Mouse (Mus musculus) left cerebral cortex, postnatal 14 days (tissue): ENCODE measurements around the gene Terb2. TPM values are rescaled to one million over a fixed set of nuclear protein-coding genes. Genes with fewer than 3 reads are reported as not detected.

Experiments used
- total RNA-seq, 2 experiments: library from RNA; stranded (reverse); gene quantifications; 2 replicates each; pipeline ENCODE4 v1.2.3; 2021

Terb2 gene
- total RNA-seq, 2 experiments from 2014 or later = not detected

Other genes with a start within 250 kb of the Terb2 start
- 10 to 100 TPM; 29.3 to 36.2 TPM for gene Ctdspl2, start 230.3 kb upstream of the Terb2 start, total RNA-seq
- gene Mageb3, start 230.2 kb upstream of the Terb2 start, total RNA-seq = under 1 TPM; 0.21 to 0.33 TPM
- gene Eif3j1, start 157.7 kb upstream of the Terb2 start, total RNA-seq = 10 to 100 TPM; 19.8 to 22.6 TPM
- gene Spg11, start 67.9 kb upstream of the Terb2 start, total RNA-seq = 10 to 100 TPM; 16.9 to 19.7 TPM
- 10 to 100 TPM; 80.6 to 91.8 TPM for gene B2m, start 38.6 kb upstream of the Terb2 start, total RNA-seq
- gene Trim69, start 25.6 kb upstream of the Terb2 start, total RNA-seq = not detected
- under 1 TPM in 1 of 2 experiments, not detected in 1; 0.13 TPM for gene Patl2, start 83 bp upstream of the Terb2 start, total RNA-seq
- gene Sord, start 48.5 kb downstream of the Terb2 start, total RNA-seq = 10 to 100 TPM; 11.9 to 14.4 TPM
- under 1 TPM in 1 of 2 experiments, not detected in 1; 0.09 TPM for gene Duox2, start 112.2 kb downstream of the Terb2 start, total RNA-seq
- not detected for gene Duoxa2, start 112.6 kb downstream of the Terb2 start, total RNA-seq
- gene Duoxa1, start 127.5 kb downstream of the Terb2 start, total RNA-seq = not detected
- under 1 TPM; 0.07 to 0.15 TPM for gene Duox1, start 129.4 kb downstream of the Terb2 start, total RNA-seq
- gene Shf, start 182.9 kb downstream of the Terb2 start, total RNA-seq = 10 to 100 TPM; 75.3 to 77.1 TPM
- not detected for gene Slc28a2, start 240.2 kb downstream of the Terb2 start, total RNA-seq